Mouse (Mus musculus) layer of hippocampus, adult 2 months (tissue): ENCODE data around the gene Dnajc5. TPM values are rescaled to one million over a fixed set of nuclear protein-coding genes. Genes with fewer than 3 reads are reported as not detected.

Experiments
- DNase-seq, 2 experiments: peaks; one replicate each; pipeline ENCODE4 v3.0.0; 2022; ENCODE audit warnings: low spot score in 2 of 2
- H3K27ac ChIP-seq: fragments of 200-600 bp; 2 replicates; pipeline ENCODE4 v1.8.1; 2022
- H3K4me3 ChIP-seq: fragments of 200-600 bp; 2 replicates; pipeline ENCODE4 v1.8.1; 2022; ENCODE audit warnings: mild to moderate bottlenecking
- CTCF ChIP-seq: fragments of 200-600 bp; conservative IDR thresholded peaks from 2 replicates; pipeline ENCODE4 v1.8.1; 2022; ENCODE audit warnings: antibody characterized with exemption, mild to moderate bottlenecking, moderate library complexity
- long read RNA-seq, 2 experiments: library from polyadenylated mRNA; stranded (forward); transcript quantifications; one replicate each; pipeline ENCODE4 v2.0.0; 2021; ENCODE audit warnings: borderline mapping rate in 2 of 2
- total RNA-seq, 2 experiments: library from RNA; stranded (reverse); gene quantifications; 2 replicates each; pipeline ENCODE4 v1.2.3; 2021

Dnajc5 gene
- total RNA-seq = 100 to 1,000 TPM; 259 to 279 TPM
- long read RNA-seq, experiment 1, full-length matches to known transcripts = 100 of 151 reads
- long read RNA-seq, experiment 1, partial matches to known transcripts = 6 of 151 reads
- long read RNA-seq, experiment 1, other reads (novel, unspliced or antisense) = 45 of 151 reads
- long read RNA-seq, experiment 2, full-length matches to known transcripts = 174 of 278 reads
- long read RNA-seq, experiment 2, partial matches to known transcripts = 83 of 278 reads
- long read RNA-seq, experiment 2, other reads (novel, unspliced or antisense) = 21 of 278 reads

DNA sequence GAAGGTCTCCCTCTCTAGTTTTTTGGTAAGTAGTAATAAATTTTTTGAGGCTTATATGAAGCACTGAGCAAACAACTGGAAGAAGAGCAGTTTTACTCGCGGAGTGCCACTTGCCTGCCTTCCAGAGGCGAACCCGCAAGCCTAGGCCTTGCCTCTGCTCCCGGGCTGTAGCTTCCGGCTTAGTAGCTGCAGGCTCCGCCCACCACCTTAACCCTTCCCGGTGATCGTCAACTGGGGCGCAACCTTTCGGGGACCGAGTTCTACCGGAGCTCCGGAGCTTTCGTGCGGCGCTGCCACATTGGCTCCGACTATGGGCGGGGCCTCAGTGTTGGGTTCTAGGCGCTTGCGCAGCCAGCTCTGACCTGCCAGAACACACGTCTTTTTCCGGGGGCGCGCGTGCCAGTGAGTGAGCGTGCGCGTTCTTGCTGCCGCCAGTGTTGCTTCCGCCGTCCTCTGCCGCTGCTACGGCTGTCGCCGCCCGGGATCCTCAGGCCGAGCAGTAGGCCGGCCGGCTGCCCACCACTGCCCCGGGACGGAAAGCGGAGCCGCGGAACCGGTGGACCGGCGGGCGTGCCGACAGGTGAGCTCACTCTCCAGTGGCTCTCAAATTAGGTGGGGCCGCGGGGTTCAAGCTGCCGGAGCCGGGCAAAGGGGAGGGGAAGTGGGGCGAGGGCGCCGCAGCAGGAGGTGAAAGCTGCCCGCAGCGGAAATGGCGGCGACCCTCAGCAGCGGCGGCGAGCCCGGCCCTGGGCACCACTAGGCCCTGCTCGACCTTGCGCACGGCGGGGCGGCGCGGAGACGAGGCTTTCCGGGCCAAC lies at the start of gene Dnajc5:
Dnajc5 (plus strand) TSS at position 368 of the 818 bp plus-strand sequence.
- no peak for TF ChIP-seq CTCF
- DNase-seq = peak; percentile 97 to 98
- Histone ChIP-seq H3K27ac (peak within 1 kb of the TSS; percentile 98), H3K4me3 (peak within 1 kb of the TSS; percentile 86)

DNA sequence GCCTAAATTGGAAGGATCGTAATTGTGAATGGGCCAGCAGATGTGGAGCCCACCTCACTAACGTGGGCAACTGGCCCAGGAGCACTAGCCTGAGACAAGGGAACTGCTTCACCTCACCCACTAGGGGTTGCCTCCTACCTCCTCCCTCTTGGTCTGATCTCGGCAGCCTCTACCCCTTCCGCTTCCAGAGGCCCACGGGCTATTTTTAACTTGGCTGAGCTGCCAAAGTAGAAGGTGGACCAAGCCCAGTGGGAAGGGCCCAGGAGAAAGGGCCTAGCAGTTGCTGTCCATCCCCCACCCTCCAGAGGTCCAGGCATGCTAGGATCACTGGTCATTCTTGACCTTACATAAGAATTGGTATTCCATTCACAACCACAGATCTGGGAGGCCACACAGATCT lies 49.0 kb upstream of the Dnajc5 start:
- Histone ChIP-seq H3K4me3 (no peak overlapping the region), H3K27ac (peak overlapping the region; percentile 56)
- DNase-seq = no peak
- TF ChIP-seq CTCF = 0 out of 2 replicates have a peak, but pooled peaks have one; percentile 9

DNA sequence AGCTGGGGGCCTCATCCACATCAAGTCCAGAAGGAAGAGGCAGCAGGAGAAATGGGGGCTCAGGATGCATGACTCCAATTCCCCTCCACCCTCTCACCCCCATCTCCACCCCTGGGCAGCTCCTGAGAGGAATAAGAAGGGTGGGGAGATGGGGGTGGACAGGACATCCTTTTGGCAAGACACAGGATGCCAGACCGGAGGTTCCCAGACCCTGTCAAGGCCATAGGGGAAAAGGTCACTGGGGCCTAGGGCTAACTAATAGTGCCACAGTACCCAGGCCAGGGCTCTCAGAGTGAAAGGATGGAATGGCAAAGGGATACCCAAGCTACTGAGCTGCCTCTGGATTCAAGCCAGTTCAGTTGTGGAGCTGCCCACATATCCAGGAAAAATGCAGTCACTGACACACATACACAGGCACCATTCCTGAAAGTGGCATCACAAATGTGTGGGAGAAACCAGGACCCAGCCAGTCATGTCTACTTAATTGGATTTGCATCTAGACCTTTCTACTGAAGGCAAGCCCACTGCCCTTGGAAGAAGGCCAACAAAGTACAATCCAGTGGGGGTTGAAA lies 47.9 kb upstream of the Dnajc5 start:
- no peak for DNase-seq
- Histone ChIP-seq H3K27ac (peak overlapping the region; percentile 32; the same call in 1 of the 2 replicates), H3K4me3 (no peak overlapping the region)
- no peak for TF ChIP-seq CTCF

DNA sequence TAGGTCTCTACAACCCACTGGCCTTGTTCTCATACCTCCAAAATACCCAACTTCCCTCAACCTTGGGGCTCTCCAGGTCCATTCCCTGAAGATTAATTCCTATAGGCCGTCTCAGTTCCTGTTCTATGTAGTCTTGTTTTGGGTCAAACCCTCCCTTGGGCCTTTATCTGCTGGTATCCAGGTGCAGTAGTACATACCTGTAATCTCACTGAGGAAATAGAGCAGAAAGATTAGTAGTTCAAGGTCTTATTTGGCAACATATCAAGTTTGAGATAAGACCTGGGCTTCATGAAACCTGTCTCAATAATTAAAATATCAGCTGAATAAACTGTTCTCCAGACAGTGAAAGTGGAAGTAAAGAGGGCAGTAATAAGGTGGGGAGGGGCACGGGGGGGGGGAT lies 37.2 kb upstream of the Dnajc5 start:
- no peak for TF ChIP-seq CTCF
- no peak for DNase-seq

DNA sequence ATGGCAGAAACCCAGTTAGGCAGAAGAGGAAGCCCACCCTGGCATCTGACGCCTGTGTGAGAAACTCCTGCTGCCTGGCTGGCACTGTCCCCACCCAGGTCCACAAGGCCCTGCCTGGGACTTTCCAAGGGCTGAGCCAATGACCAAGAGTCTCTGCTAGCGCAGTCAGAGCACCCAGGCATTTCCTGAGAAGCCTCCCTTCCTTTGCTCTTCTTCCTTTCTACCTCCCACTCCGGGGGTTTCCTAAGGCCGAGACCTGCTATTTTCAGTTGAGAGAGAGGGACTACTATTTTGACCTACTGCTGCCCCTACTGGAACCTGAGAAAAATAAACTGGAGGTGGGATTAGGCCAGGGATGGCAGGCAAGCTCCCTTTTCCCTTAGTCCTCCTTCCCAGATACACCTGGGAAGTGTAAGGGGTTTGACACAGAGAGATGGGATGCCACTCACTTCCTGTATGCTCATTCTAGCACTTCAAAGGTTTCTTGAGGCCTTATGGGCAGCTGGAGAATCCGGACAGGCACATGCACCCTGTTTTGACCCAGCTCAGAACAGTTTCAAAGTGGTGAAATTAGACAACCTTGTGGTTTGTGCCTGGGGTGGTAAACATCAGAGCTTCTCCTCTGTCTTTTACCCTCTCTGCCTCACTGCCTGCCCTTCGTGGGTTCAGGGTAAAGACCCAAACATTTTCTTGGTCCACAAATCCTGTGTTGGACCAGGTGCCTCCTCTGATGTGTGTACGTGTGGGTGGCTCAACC lies 36.5 kb upstream of the Dnajc5 start:
- 0 out of 2 replicates have a peak overlapping the region, but pooled peaks have one; percentile 25 for H3K27ac ChIP-seq
- no peak overlapping the region for H3K4me3 ChIP-seq
- TF ChIP-seq CTCF = peak; percentile 60
- no peak for DNase-seq

More for the DNA sequence above, 37.2 kb upstream of the Dnajc5 start:
- Histone ChIP-seq H3K4me3 (no peak overlapping the region), H3K27ac (no peak overlapping the region)

DNA sequence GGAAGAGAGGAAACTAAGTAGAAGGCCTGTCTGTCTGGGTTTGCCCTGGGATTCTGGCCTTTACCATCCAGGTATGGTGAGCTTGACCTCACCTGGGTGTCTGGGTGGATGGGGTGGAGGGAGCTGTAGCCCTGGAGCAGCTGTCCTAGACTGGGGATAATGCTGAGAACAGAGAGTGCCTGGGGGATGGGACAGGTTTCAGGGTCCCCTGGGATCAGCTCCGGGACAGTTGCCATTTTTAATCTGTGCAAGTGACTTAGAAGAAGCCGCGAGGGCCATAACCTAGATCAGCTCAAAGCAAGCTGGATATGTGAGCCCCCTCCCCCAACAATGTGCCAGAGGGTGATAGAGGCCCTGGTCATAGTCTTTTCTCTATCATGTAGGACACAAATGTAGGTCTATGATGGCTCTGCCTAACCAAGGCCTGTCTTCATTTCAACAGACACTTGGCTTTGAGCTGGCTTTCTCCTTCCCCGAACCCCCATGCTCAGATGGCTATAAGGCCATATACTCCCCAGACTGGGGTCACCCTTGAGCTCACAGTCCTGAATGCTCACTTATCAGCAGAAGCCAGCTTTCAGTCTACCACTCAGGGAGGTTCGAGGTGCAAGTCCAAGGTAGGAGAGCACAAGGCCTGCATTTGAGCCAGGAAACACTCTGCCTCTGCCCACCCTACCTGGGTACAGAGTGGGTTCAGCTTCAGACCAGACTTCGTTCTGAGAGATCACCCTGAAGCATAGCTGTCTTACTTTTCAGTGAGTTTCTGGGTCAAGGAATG lies 35.6 kb upstream of the Dnajc5 start:
- no peak overlapping the region for H3K27ac ChIP-seq
- no peak overlapping the region for H3K4me3 ChIP-seq
- no peak for DNase-seq
- TF ChIP-seq CTCF = no peak

DNA sequence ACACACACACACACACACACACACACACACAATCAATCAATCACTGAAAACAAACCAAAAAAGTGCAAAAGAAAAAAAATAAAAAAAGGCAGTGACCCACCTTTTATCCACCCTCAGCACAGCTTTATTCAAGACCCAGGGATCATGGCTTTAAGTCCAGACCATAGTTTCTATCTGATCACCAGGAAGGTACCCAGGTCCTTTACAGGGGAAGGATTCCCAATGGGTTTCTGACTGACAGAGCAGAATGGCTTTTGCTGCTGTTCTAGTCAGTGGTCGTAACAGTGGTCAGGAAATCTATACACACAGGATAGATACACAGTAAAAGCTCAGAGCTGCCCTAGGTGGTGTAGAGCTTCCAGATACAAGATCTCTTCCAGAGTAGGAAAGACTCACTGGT lies 34.5 kb upstream of the Dnajc5 start:
- Histone ChIP-seq H3K27ac (no peak overlapping the region), H3K4me3 (no peak overlapping the region)
- no peak for DNase-seq
- TF ChIP-seq CTCF = no peak

DNA sequence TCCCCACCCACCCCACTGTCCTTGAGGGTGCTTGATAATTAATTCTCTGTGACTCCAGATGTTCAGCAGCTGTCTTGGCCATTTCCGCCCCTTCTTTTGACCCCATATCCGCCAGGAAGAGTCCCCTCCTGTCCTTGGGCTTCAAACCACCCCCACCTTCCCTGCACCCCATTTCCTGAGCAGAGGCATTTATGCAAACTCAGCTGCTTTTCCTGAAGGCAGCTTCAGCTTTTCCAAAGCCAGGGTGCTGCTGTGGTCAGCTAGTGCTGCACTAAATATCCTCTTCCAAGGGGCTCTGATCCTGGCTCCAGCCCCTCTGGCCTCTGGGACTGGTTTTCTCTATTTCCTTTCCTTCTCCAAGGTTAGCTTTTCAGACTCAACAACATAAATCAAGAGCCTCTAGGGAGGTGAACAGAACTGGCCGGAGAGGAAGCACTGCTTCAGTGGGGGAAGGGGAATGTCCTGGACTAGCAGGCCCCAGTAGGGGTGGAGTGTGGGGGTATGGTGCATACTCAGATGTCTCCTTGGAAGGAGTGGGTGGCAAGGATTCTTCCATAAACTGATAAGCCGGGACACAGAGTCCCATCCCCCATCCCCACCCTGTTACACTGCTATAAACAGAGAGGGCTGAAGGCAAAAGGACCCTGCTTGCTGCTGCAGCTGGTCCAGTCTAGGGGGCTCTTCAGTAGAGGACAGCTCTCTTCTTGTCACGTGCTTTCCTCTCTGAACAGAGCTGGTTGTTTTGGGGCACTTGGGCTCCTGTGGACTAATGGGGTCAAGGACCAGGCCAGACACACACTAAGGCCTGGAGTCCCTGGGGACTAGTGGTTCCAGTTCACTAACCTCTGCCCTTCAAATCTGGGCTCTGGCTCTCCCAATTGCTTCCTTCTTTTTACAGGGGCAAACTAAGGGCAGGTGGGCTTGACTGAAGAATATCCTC lies 32.7 kb upstream of the Dnajc5 start:
- no peak for DNase-seq
- Histone ChIP-seq H3K27ac (no peak overlapping the region), H3K4me3 (no peak overlapping the region)
- TF ChIP-seq CTCF = no peak

DNA sequence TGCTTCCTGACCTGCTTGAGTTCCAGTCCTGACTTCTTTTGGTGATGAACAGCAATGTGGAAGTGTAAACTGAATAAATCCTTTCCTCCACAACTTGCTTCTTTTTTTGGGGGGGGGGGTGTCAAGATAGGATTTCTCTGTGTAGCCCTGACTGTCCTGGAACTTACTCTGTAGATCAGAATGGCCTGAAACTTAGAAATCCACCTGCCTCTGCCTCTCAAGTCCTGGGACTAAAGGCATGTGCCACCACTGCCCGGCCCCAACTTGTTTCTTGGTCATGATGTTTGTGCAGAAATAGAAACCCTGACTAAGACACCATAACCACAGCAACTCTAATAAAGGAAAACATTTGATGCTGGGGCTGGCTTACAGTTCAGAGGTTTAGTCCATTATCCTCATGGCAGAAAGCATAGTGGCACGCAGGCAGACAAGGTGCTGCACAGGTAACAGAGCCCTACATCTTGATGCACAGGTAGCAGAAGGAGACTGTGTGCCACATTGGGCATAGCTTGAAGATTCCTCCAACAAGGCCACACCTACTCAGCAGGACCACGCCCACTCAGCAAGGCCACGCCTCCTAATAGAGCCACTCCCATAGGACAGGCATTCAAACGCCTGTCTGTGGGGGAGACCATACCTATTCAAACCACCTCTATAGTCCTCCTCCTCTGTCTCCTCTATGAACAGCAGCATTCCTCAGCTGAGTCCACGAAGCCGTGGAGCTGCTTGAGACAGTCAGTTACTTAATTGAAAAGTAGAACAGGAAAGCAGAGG lies 28.7 kb upstream of the Dnajc5 start:
- no peak for DNase-seq
- TF ChIP-seq CTCF = no peak

DNA sequence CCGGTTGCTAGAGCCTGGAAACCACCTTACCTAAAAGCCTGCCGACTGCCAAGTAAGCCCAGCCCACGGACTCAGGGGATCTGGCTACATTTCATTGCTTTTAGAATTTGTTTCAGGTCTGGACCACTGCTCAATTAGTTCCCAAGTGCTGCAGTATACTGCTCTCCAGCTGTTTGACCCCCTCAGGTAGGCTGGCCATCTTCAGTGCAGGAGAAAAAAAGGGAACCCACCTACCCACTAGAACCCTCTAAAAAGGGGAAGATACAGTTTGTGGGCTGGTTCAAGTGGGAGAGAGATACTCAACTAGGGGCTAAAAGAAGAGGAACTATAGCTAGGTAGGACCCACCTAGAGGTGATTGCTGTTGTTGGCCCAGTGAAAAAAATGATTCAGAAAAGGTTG lies 28.1 kb upstream of the Dnajc5 start:
- Histone ChIP-seq H3K27ac (no peak overlapping the region), H3K4me3 (no peak overlapping the region)
- TF ChIP-seq CTCF = no peak
- no peak for DNase-seq

More for the DNA sequence above, 28.7 kb upstream of the Dnajc5 start:
- Histone ChIP-seq H3K4me3 (no peak overlapping the region), H3K27ac (no peak overlapping the region)
